Mouse (Mus musculus): ENCODE measurements at regions not wholly inside any gene's neighbourhood (a gene's known extent, or its start where the extent isn't known, plus 50 kb on each side); places are given as distances from the start of the nearest gene placed in this dataset.
"Not testable (repeated sequence)": the region's sequence is repeated elsewhere in the genome, so short reads cannot be mapped to it uniquely, and the experiment has no call there.

- not testable (repeated sequence) for TF ChIP-seq CTCF (IDR thresholded peaks at IDR 0.05; ENCODE audit: control insufficient read depth, insufficient read depth, insufficient replicate concordance, low read depth, low read length); POLR2A (IDR thresholded peaks at IDR 0.05; ENCODE audit: control insufficient read depth, low read depth, low read length)
Measured at GRCm38 (mm10) chr6:68680792-68681110, 1145.2 kb upstream of the Tacstd2 start.
